Mouse (Mus musculus): ENCODE results near the gene Top2a.

Top2a gene

DNA sequence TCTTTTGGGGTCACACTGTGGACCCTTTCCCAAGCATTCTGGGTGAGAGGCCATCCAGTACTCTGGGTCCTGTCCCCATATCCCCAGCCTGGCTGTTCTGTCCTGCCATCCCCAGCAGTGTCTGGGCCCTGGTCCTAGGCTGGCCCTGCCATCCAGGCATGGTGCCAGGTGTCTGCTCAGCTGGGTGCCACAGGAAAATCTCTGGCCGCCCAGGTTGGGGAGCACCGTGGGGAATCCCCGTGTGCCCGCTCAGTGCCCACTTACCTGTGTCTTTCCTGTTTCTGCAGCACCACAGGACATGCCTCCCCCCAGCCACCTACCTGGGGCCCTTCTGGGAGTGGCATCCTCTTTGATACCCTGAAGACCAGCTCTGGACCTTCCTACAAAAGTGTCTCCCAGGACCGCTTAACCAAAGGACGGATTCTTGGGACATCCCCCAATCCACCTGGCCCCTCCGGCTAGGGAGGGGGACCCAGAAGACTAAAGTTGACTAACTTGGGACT is 74.0 kb downstream of the Top2a start:
- no peak for DNase-seq (ENCODE audit: low spot score in 2 of 2)

- DNase-seq (ENCODE audit: low spot score in 2 of 2): no peak
Observed at GRCm38 (mm10) chr11:98949242-98949957, 74.6 kb downstream of the Top2a start.

GRCm38 (mm10) chr11:98947969-98948569 is 75.9 kb downstream of the Top2a start:
- no peak for DNase-seq (ENCODE audit: low spot score in 2 of 2)

- no peak for DNase-seq (ENCODE audit: low spot score in 2 of 2)
Observed at GRCm38 (mm10) chr11:98945605-98945977, 78.4 kb downstream of the Top2a start.

DNA sequence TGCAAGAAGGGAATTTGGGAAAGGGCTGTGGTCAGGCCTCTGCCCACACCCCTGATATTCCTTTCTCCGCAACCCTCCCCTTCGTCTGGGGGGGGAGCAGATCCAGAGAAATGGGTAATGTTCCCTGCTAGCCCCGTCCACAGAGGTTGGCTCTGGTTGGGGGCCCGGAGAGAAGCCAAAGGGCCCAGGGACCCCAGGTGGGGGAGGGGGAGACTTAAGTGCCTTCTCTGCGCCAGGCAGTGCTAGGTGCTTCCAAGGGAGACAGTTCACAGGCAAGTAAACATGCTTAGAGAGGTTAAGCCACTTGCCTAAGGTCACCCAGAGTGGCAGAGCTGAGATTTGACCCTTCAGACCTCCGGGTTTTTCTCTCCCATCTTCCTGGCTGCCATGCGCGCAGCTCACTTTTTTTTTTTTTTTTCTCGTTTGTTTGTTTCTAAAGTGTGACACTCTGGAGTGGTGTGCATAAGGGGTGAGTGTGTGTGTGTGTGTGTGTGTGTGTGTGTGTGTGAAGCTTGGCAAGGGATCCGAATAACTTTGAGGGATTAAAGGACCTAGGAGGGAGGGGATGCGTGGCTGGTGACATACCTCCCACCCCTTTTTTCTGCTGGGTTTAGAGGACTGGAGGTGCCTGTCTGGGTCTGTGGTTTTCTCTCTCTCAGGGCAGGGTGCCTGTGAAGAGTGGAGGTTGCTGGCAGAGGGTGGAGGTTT is 78.9 kb downstream of the Top2a start:
- peak in 1 of 2 experiments; percentile 27 for DNase-seq (ENCODE audit: low spot score in 2 of 2)

DNA sequence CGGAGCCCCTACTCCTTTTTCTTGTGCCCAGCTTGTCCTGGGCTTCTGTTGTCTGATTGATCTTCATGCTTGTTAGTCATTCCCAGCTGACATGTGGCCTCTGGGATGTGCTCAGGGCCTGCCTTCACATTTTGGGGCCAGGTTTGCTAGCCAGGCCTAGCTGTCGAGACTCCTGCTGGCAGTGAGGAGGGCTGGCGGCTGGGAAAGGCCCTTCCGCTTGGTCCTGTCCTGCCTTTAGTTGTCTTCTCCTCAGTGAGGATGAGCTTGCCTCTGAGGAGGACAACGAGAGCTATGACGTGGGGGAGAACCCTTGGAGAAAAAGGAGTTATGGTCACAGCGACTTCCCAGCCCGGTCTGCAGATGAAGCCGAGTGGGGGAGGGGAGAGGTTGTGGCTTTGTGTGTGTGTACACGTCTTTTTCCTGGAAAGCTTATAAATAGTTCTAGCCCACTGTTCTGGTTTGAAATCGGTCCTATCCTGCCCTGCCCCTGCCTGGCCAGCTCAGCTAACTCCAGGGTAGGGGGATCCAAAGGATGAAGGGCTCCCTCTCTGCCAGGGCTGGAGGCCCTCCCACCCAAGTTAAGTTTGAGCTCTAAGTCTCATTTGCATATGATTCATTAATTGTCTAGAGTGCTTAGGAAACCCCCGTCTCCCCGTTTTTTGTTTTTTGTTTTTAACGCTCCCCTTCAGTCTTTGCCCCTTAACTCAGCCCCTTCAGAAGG is 80.1 kb downstream of the Top2a start:
- peak in 1 of 2 experiments; percentile 61 for DNase-seq (ENCODE audit: low spot score in 2 of 2)

All from spleen, postnatal 10 days (tissue).